Comparison of ENCODE assay signal across 9 mouse cellular contexts in the genomic region with DNA sequence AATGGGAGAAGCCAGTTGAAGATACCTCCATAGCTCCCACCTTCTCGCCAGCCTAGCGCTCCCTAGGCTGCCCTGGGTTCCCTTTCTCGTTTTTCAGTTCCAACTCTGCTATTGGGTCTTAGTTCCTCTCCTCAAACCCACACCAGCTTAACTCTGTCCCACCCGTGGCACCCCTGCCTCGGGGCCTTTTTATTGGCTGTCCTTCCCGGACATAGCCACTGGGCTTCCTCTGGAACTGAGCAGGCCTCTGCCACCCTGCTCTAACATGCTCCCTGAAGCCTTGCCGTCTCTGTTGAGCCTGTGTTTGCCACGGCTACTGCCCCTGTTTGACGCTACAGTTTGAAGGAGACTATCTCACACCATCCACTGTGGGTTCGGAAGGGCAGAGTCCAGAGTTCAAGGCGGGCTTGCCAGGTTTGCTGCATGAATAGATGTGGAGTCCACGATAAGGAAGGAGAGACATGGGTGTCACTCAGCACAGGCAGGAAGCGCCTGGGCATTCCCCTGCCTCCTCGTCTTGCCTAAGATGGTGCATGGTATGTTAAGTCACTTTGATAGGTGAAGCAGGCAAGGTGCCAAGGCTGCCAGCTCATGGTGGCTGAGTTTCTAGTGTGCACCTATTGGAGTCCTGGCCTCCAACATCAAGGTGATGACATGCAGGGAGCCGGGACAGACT.
DNase-seq lines count a peak whose midpoint lies in the region; ATAC-seq and TF ChIP-seq lines count a peak whose summit lies in the region.
"Had no signal": no experiment of that assay in that cellular context is flagged by ENCODE, and none has a peak within 500 bp of the region (broad histone marks: within the 10 kb centered on the region; RNA-seq: fewer than 3 reads in every experiment).

No protein-coding gene starts in this region.

- peak overlapping the region; percentile 36; the same call in 1 of the 2 replicates for H3K27ac ChIP-seq in thymus, adult 2 months (ENCODE audit: control insufficient read depth, insufficient read depth, low read length)
- peak overlapping the region; percentile 82 for H3K27ac ChIP-seq in intestine, embryonic 16.5 days (ENCODE audit: low read length)
- peak overlapping the region; percentile 65 for H3K27ac ChIP-seq in liver, embryonic 16.5 days (ENCODE audit: low read length)
- no peak overlapping the region for H3K27ac ChIP-seq in midbrain, postnatal 0 days (ENCODE audit: low read depth, low read length)
- H3K27ac ChIP-seq: forebrain, embryonic 15.5 days had no signal

- DNase-seq in thymus, adult 2 months, result peak; percentile 22
- DNase-seq in thymus, adult 18-20 months, result no peak
- peak; percentile 21 to 35 for DNase-seq in thymus, postnatal 36 days
- no peak for DNase-seq in layer of hippocampus, adult 9-11 months
- no peak for DNase-seq in midbrain, postnatal 0 days (ENCODE audit: low spot score)
- no peak for DNase-seq in left cerebral cortex, adult 8-10 months (ENCODE audit: low spot score in 2 of 2)

- H3K4me3 ChIP-seq in thymus, adult 2 months (ENCODE audit: control insufficient read depth, insufficient read depth, low read length), result no peak overlapping the region
- H3K4me3 ChIP-seq in intestine, embryonic 16.5 days (ENCODE audit: low read length), result no peak overlapping the region
- H3K4me3 ChIP-seq in liver, embryonic 16.5 days (ENCODE audit: low read depth, low read length), result no peak overlapping the region
- no peak overlapping the region for H3K4me3 ChIP-seq in midbrain, postnatal 0 days (ENCODE audit: low read depth, low read length)
- H3K4me3 ChIP-seq: forebrain, embryonic 15.5 days had no signal

- 30% methylated on average over 15 of the region's 15 CpGs for WGBS in thymus, adult 2 months
- WGBS in intestine, embryonic 16.5 days, result 63% methylated on average over 15 of the region's 15 CpGs
- WGBS in liver, embryonic 16.5 days (ENCODE audit: insufficient replicate concordance), result 28% methylated on average over 15 of the region's 15 CpGs
- WGBS in midbrain, postnatal 0 days, result 84% methylated on average over 15 of the region's 15 CpGs

- no peaks in the 10 kb centered on the region for H3K36me3 ChIP-seq in thymus, adult 2 months (ENCODE audit: control insufficient read depth, insufficient read depth, low read length)
- no peaks in the 10 kb centered on the region for H3K36me3 ChIP-seq in intestine, embryonic 16.5 days (ENCODE audit: control insufficient read depth, insufficient read depth, low read length)
- H3K36me3 ChIP-seq in liver, embryonic 16.5 days (ENCODE audit: control insufficient read depth, insufficient read depth), result no peaks in the 10 kb centered on the region
- no peaks in the 10 kb centered on the region for H3K36me3 ChIP-seq in midbrain, postnatal 0 days (ENCODE audit: insufficient read depth, low read length)
- H3K36me3 ChIP-seq: forebrain, embryonic 15.5 days had no signal

- peak; percentile 85 for ATAC-seq in intestine, embryonic 16.5 days
- ATAC-seq in liver, embryonic 16.5 days (ENCODE audit: low read depth), result peak; percentile 26; the same call in 1 of the 2 replicates
- no peak for ATAC-seq in midbrain, postnatal 0 days (ENCODE audit: low FRiP score)
- ATAC-seq: forebrain, embryonic 15.5 days had no signal

- 0 out of 2 replicates have a peak overlapping the region, but pooled peaks have one; percentile 13 for H3K4me2 ChIP-seq in intestine, embryonic 16.5 days (ENCODE audit: low read depth, low read length)
- H3K4me2 ChIP-seq in liver, embryonic 16.5 days (ENCODE audit: low read depth, low read length), result 0 out of 2 replicates have a peak overlapping the region, but pooled peaks have one; percentile 27
- no peak overlapping the region for H3K4me2 ChIP-seq in midbrain, postnatal 0 days (ENCODE audit: low read depth, low read length, poor library complexity, severe bottlenecking)
- H3K4me2 ChIP-seq: forebrain, embryonic 15.5 days had no signal

- H3K9ac ChIP-seq in intestine, embryonic 16.5 days (ENCODE audit: low read depth, low read length), result peak overlapping the region; percentile 44
- no peak overlapping the region for H3K9ac ChIP-seq in liver, embryonic 16.5 days (ENCODE audit: low read depth, low read length)
- H3K9ac ChIP-seq in midbrain, postnatal 0 days (replicated peaks; ENCODE audit: low read length, poor library complexity, severe bottlenecking), result no peak overlapping the region
- H3K9ac ChIP-seq: forebrain, embryonic 15.5 days had no signal

- TF ChIP-seq CTCF in thymus, adult 2 months (IDR thresholded peaks at IDR 0.05; ENCODE audit: borderline replicate concordance, control insufficient read depth, extremely low read depth, insufficient read depth, low read length, poor library complexity), result no peak
- no peak for TF ChIP-seq CTCF in midbrain, postnatal 0 days (IDR thresholded peaks at IDR 0.05)

- no peak for TF ChIP-seq POLR2A in thymus, adult 2 months (IDR thresholded peaks at IDR 0.05; ENCODE audit: control insufficient read depth, extremely low read depth, insufficient read depth, low read length, poor library complexity)

- H3K4me1 ChIP-seq in thymus, adult 2 months (replicated peaks; ENCODE audit: control insufficient read depth, insufficient read depth, low read length), result peaks cover 25% of the 10 kb centered on the region
- H3K4me1 ChIP-seq in intestine, embryonic 16.5 days (ENCODE audit: control insufficient read depth, insufficient read depth, low read length), result peaks cover 32% of the 10 kb centered on the region
- H3K4me1 ChIP-seq in liver, embryonic 16.5 days (ENCODE audit: control insufficient read depth, low read depth, low read length), result peaks cover 23% of the 10 kb centered on the region
- no peaks in the 10 kb centered on the region for H3K4me1 ChIP-seq in midbrain, postnatal 0 days (ENCODE audit: insufficient read depth, low read length)
- H3K4me1 ChIP-seq: forebrain, embryonic 15.5 days had no signal

- H3K27me3 ChIP-seq in thymus, adult 2 months (ENCODE audit: control insufficient read depth, insufficient read depth, low read length), result no peaks in the 10 kb centered on the region
- no peaks in the 10 kb centered on the region for H3K27me3 ChIP-seq in intestine, embryonic 16.5 days (replicated peaks; ENCODE audit: control insufficient read depth, insufficient read depth, low read length)
- H3K27me3 ChIP-seq in liver, embryonic 16.5 days (ENCODE audit: control insufficient read depth, insufficient read depth, low read depth, low read length), result no peaks in the 10 kb centered on the region
- no peaks in the 10 kb centered on the region for H3K27me3 ChIP-seq in midbrain, postnatal 0 days (ENCODE audit: insufficient read depth, low read length)
- H3K27me3 ChIP-seq: forebrain, embryonic 15.5 days had no signal

- H3K9me3 ChIP-seq in intestine, embryonic 16.5 days (ENCODE audit: control insufficient read depth, low read length), result no peaks in the 10 kb centered on the region
- no peaks in the 10 kb centered on the region for H3K9me3 ChIP-seq in liver, embryonic 16.5 days (replicated peaks; ENCODE audit: control insufficient read depth, low read length)
- H3K9me3 ChIP-seq in midbrain, postnatal 0 days (ENCODE audit: low read length), result no peaks in the 10 kb centered on the region
- H3K9me3 ChIP-seq: forebrain, embryonic 15.5 days had no signal

Comparison
In these comparisons a context has a peak if more than half of its experiments do, and no peak if none do; other contexts are left out.
1. DNase-seq: peak in thymus, adult 2 months (single experiment) and thymus, postnatal 36 days (2 of 2); none in thymus, adult 18-20 months (0 of 2), layer of hippocampus, adult 9-11 months (single experiment), midbrain, postnatal 0 days (single experiment) and left cerebral cortex, adult 8-10 months (0 of 2).